Mouse (Mus musculus) MN1 (cell line): ENCODE data around the gene Sympk.

Experiments
- DNase-seq: peaks from one replicate; pipeline ENCODE4 v3.0.0-alpha.2; 2016; ENCODE audit warnings: low spot score

The Sympk gene

GRCm38 (mm10) chr7:19024096-19024506 is at the start of gene Sympk:
Gene Sympk (plus strand): TSS chr7:19024377.
- DNase-seq, result peak; percentile 96

- DNase-seq, result peak; percentile 41
These were observed 45.8 kb upstream of the Sympk start for GRCm38 (mm10) chr7:18978381-18978780.

GRCm38 (mm10) chr7:18986503-18986902 is 37.7 kb upstream of the Sympk start:
- peak; percentile 48 for DNase-seq

- no peak for DNase-seq
These were observed 37.1 kb upstream of the Sympk start, which contains the start of gene Nanos2 for GRCm38 (mm10) chr7:18987100-18987499. Gene Nanos2 (plus strand): TSS chr7:18987400.

GRCm38 (mm10) chr7:18987747-18988146 is 36.4 kb upstream of the Sympk start:
- DNase-seq, result no peak

- DNase-seq, result no peak
These were observed 35.4 kb upstream of the Sympk start for GRCm38 (mm10) chr7:18988780-18989179.

- DNase-seq, result peak; percentile 75
These were observed 34.2 kb upstream of the Sympk start for GRCm38 (mm10) chr7:18989995-18990394.

- DNase-seq, result peak; percentile 100
These were observed 33.4 kb upstream of the Sympk start, which contains the start of gene Mypop for GRCm38 (mm10) chr7:18990601-18991295. Gene Mypop (plus strand): TSS chr7:18991245.

- peak; percentile 33 for DNase-seq
These were observed 32.4 kb upstream of the Sympk start for GRCm38 (mm10) chr7:18991660-18992293.

- peak; percentile 36 for DNase-seq
These were observed 31.9 kb upstream of the Sympk start for GRCm38 (mm10) chr7:18992294-18992675.

- DNase-seq, result no peak
These were observed 31.1 kb upstream of the Sympk start for GRCm38 (mm10) chr7:18993036-18993435.

GRCm38 (mm10) chr7:18998835-18999234 is 25.3 kb upstream of the Sympk start:
- DNase-seq, result no peak

- DNase-seq, result no peak
These were observed 23.8 kb upstream of the Sympk start for GRCm38 (mm10) chr7:19000421-19000820.

GRCm38 (mm10) chr7:19001066-19001806 is 22.9 kb upstream of the Sympk start:
- DNase-seq, result no peak

GRCm38 (mm10) chr7:19001807-19002085 is 22.4 kb upstream of the Sympk start:
- no peak for DNase-seq

- no peak for DNase-seq
These were observed 22.1 kb upstream of the Sympk start for GRCm38 (mm10) chr7:19002115-19002514.

GRCm38 (mm10) chr7:19002848-19003498 is 21.2 kb upstream of the Sympk start:
- peak; percentile 88 for DNase-seq

- peak; percentile 92 for DNase-seq
These were observed 20.1 kb upstream of the Sympk start, which contains the start of gene Irf2bp1 for GRCm38 (mm10) chr7:19003902-19004630. Gene Irf2bp1 (plus strand): TSS chr7:19004044.

- DNase-seq, result peak; percentile 46
These were observed 19.5 kb upstream of the Sympk start for GRCm38 (mm10) chr7:19004631-19005079.

GRCm38 (mm10) chr7:19005417-19006121 is 18.6 kb upstream of the Sympk start:
- DNase-seq, result no peak

- DNase-seq, result peak; percentile 90
These were observed 17.7 kb upstream of the Sympk start for GRCm38 (mm10) chr7:19006476-19006875.
